Mouse (Mus musculus): ENCODE results near the gene Baiap2l2. TPM values are rescaled to one million over a fixed set of nuclear protein-coding genes. Genes with fewer than 3 reads are reported as not detected.
A peak's percentile ranks its signal among the peaks of the same experiment; 100 is the strongest.
"Not testable (repeated sequence)": the region's sequence is repeated elsewhere in the genome, so short reads cannot be mapped to it uniquely, and the experiment has no call there.

The Baiap2l2 gene
- polyA plus RNA-seq, 1 experiment from 2014 or later: 11.9 TPM

GRCm38 (mm10) chr15:79243234-79244042 lies 41.9 kb downstream of the Baiap2l2 start:
- Histone ChIP-seq H3K9ac (0 out of 2 replicates have a peak overlapping the region, but pooled peaks have one; percentile 18), H3K27me3 (replicated peaks) (no peaks in the 10 kb centered on the region), H3K4me2 (no peak overlapping the region), H3K36me3 (peaks cover 69% of the 10 kb centered on the region), H3K4me1 (replicated peaks) (peaks cover 23% of the 10 kb centered on the region), H3K27ac (ENCODE audit: poor library complexity, severe bottlenecking) (peak overlapping the region; percentile 96), H3K9me3 (replicated peaks) (no peaks in the 10 kb centered on the region), H3K4me3 (no peak overlapping the region)
- WGBS: 14% methylated on average over 10 of the region's 10 CpGs
- ATAC-seq (ENCODE audit: insufficient number of reproducible peaks, low FRiP score): peak; percentile 92

GRCm38 (mm10) chr15:79242574-79243233 lies 42.6 kb downstream of the Baiap2l2 start:
- peaks cover 23% of the 10 kb centered on the region for H3K4me1 ChIP-seq (replicated peaks)
- H3K27ac ChIP-seq (ENCODE audit: poor library complexity, severe bottlenecking): peak overlapping the region; percentile 71
- H3K4me3 ChIP-seq: no peak overlapping the region
- H3K9ac ChIP-seq: 0 out of 2 replicates have a peak overlapping the region, but pooled peaks have one; percentile 18
- no peaks in the 10 kb centered on the region for H3K27me3 ChIP-seq (replicated peaks)
- 67% methylated on average over 13 of the region's 13 CpGs for WGBS
- peak; percentile 27; the same call in 1 of the 2 replicates for ATAC-seq (ENCODE audit: insufficient number of reproducible peaks, low FRiP score)
- peaks cover 70% of the 10 kb centered on the region for H3K36me3 ChIP-seq
- no peak overlapping the region for H3K4me2 ChIP-seq
- no peaks in the 10 kb centered on the region for H3K9me3 ChIP-seq (replicated peaks)

- Histone ChIP-seq H3K4me2 (no peak overlapping the region), H3K9ac (no peak overlapping the region), H3K4me3 (no peak overlapping the region), H3K4me1 (replicated peaks) (peaks cover 21% of the 10 kb centered on the region), H3K9me3 (replicated peaks) (no peaks in the 10 kb centered on the region), H3K27ac (ENCODE audit: poor library complexity, severe bottlenecking) (no peak overlapping the region), H3K27me3 (replicated peaks) (no peaks in the 10 kb centered on the region), H3K36me3 (peaks cover 67% of the 10 kb centered on the region)
- ATAC-seq (ENCODE audit: insufficient number of reproducible peaks, low FRiP score): no peak
- WGBS: 84% methylated on average over 6 of the region's 6 CpGs
Observed at GRCm38 (mm10) chr15:79238036-79238435, 47.3 kb downstream of the Baiap2l2 start.

GRCm38 (mm10) chr15:79235268-79235667 lies 50.1 kb downstream of the Baiap2l2 start:
- no peaks in the 10 kb centered on the region for H3K27me3 ChIP-seq (replicated peaks)
- 0 out of 2 replicates have a peak, but pooled peaks have one; percentile 61 for ATAC-seq (ENCODE audit: insufficient number of reproducible peaks, low FRiP score)
- 39% methylated on average over 9 of the region's 9 CpGs for WGBS
- H3K9me3 ChIP-seq (replicated peaks): no peaks in the 10 kb centered on the region
- H3K36me3 ChIP-seq: peaks cover 70% of the 10 kb centered on the region
- peaks cover 14% of the 10 kb centered on the region for H3K4me1 ChIP-seq (replicated peaks)
- no peak overlapping the region for H3K4me2 ChIP-seq
- no peak overlapping the region; the same call in 1 of the 2 replicates for H3K9ac ChIP-seq
- no peak overlapping the region for H3K4me3 ChIP-seq
- H3K27ac ChIP-seq (ENCODE audit: poor library complexity, severe bottlenecking): peak overlapping the region; percentile 31

GRCm38 (mm10) chr15:79229058-79229821 lies 56.1 kb downstream of the Baiap2l2 start, which contains the start of the genes Pick1 and Gm49486:
Pick1 (plus strand) TSS chr15:79229173.
Gm49486 (plus strand) TSS chr15:79229391.
- Histone ChIP-seq H3K4me1 (replicated peaks) (peaks cover 8% of the 10 kb centered on the region), H3K4me3 (peak within 1 kb of the TSS; percentile 90), H3K27ac (ENCODE audit: poor library complexity, severe bottlenecking) (peak within 1 kb of the TSS; percentile 96), H3K9ac (peak within 1 kb of the TSS; percentile 94), H3K9me3 (replicated peaks) (no peaks in the 10 kb centered on the region), H3K4me2 (peak within 1 kb of the TSS; percentile 99), H3K27me3 (replicated peaks) (no peaks in the 10 kb centered on the region; the same call in 1 of the 2 replicates), H3K36me3 (peaks cover 24% of the 10 kb centered on the region)
- ATAC-seq (ENCODE audit: insufficient number of reproducible peaks, low FRiP score): peak; percentile 82
- WGBS: 2% methylated on average over 51 of the region's 51 CpGs

- H3K9ac ChIP-seq; H3K9me3 ChIP-seq (replicated peaks); H3K4me2 ChIP-seq; H3K36me3 ChIP-seq; H3K27ac ChIP-seq (ENCODE audit: poor library complexity, severe bottlenecking); ATAC-seq (ENCODE audit: insufficient number of reproducible peaks, low FRiP score); H3K4me3 ChIP-seq; H3K27me3 ChIP-seq (replicated peaks): not testable (repeated sequence)
- peaks cover 13% of the 10 kb centered on the region for H3K4me1 ChIP-seq (replicated peaks)
- 62% methylated on average over 2 of the region's 2 CpGs for WGBS
Observed at GRCm38 (mm10) chr15:79225780-79226179, 59.6 kb downstream of the Baiap2l2 start.

GRCm38 (mm10) chr15:79224685-79225084 lies 60.7 kb downstream of the Baiap2l2 start:
- no peaks in the 10 kb centered on the region for H3K36me3 ChIP-seq
- H3K9me3 ChIP-seq (replicated peaks): no peaks in the 10 kb centered on the region
- no peak; the same call in 1 of the 2 replicates for ATAC-seq (ENCODE audit: insufficient number of reproducible peaks, low FRiP score)
- H3K27me3 ChIP-seq (replicated peaks): no peaks in the 10 kb centered on the region; the same call in 1 of the 2 replicates
- H3K4me3 ChIP-seq: no peak overlapping the region
- WGBS: 19% methylated on average over 5 of the region's 5 CpGs
- peaks cover 8% of the 10 kb centered on the region for H3K4me1 ChIP-seq (replicated peaks)
- no peak overlapping the region for H3K27ac ChIP-seq (ENCODE audit: poor library complexity, severe bottlenecking)
- no peak overlapping the region for H3K9ac ChIP-seq
- no peak overlapping the region for H3K4me2 ChIP-seq

- peaks cover 5% of the 10 kb centered on the region; the same call in 1 of the 2 replicates for H3K4me1 ChIP-seq (replicated peaks)
- no peaks in the 10 kb centered on the region for H3K36me3 ChIP-seq
- H3K4me3 ChIP-seq: no peak overlapping the region
- H3K27me3 ChIP-seq (replicated peaks): no peaks in the 10 kb centered on the region; the same call in 1 of the 2 replicates
- no peak overlapping the region for H3K4me2 ChIP-seq
- no peaks in the 10 kb centered on the region for H3K9me3 ChIP-seq (replicated peaks)
- 13% methylated on average over 5 of the region's 5 CpGs for WGBS
- no peak for ATAC-seq (ENCODE audit: insufficient number of reproducible peaks, low FRiP score)
- no peak overlapping the region for H3K9ac ChIP-seq
- no peak overlapping the region for H3K27ac ChIP-seq (ENCODE audit: poor library complexity, severe bottlenecking)
Observed at GRCm38 (mm10) chr15:79223641-79224040, 61.7 kb downstream of the Baiap2l2 start.

GRCm38 (mm10) chr15:79219572-79219971 lies 65.8 kb downstream of the Baiap2l2 start:
- H3K9ac ChIP-seq: no peak overlapping the region
- H3K9me3 ChIP-seq (replicated peaks): no peaks in the 10 kb centered on the region
- no peaks in the 10 kb centered on the region; the same call in none of the 2 replicates for H3K27me3 ChIP-seq (replicated peaks)
- H3K27ac ChIP-seq (ENCODE audit: poor library complexity, severe bottlenecking): no peak overlapping the region
- ATAC-seq (ENCODE audit: insufficient number of reproducible peaks, low FRiP score): no peak
- WGBS: 4% methylated on average over 1 of the region's 1 CpGs
- no peak overlapping the region for H3K4me3 ChIP-seq
- H3K4me2 ChIP-seq: no peak overlapping the region
- H3K36me3 ChIP-seq: no peaks in the 10 kb centered on the region
- peaks cover 5% of the 10 kb centered on the region; the same call in 1 of the 2 replicates for H3K4me1 ChIP-seq (replicated peaks)

- no peaks in the 10 kb centered on the region for H3K36me3 ChIP-seq
- no peak overlapping the region for H3K9ac ChIP-seq
- H3K27ac ChIP-seq (ENCODE audit: poor library complexity, severe bottlenecking): no peak overlapping the region
- ATAC-seq (ENCODE audit: insufficient number of reproducible peaks, low FRiP score): no peak
- H3K4me2 ChIP-seq: no peak overlapping the region
- 52% methylated on average over 3 of the region's 3 CpGs for WGBS
- no peaks in the 10 kb centered on the region; the same call in 1 of the 2 replicates for H3K27me3 ChIP-seq (replicated peaks)
- H3K4me1 ChIP-seq (replicated peaks): peaks cover 16% of the 10 kb centered on the region
- no peak overlapping the region for H3K4me3 ChIP-seq
- no peaks in the 10 kb centered on the region for H3K9me3 ChIP-seq (replicated peaks)
Observed at GRCm38 (mm10) chr15:79216191-79216590, 69.1 kb downstream of the Baiap2l2 start.

Data from heart, embryonic 12.5 days (tissue).